Mouse (Mus musculus) gastrocnemius, adult 18-20 months (tissue): ENCODE measurements at regions not wholly inside any gene's neighbourhood (a gene's known extent, or its start where the extent isn't known, plus 50 kb on each side); places are given as distances from the start of the nearest gene placed in this dataset.

Source experiments
- DNase-seq: peaks from one replicate; pipeline ENCODE4 v3.0.0; 2021; ENCODE audit warnings: low spot score

DNA sequence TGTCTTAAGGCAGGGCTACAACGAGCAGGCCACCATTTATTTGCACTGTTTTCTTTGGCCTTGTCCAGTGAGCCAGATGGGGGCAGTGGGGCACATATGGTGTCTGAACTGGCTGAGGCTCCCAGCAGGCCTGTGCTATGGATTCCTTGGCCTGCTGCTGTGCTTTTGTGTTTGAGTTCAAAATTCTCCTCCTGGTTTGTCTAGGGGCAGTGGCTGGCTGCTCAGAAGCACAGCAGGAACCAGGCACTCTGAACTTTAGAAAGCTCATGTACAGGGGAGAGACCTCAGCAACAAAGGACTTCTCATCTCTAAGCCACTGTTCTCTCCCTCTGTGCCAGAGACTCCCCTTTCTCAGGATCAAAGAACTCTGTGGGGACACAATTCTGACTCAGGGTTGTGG lies 370.9 kb downstream of the Bckdhb start:
- no peak for DNase-seq

DNA sequence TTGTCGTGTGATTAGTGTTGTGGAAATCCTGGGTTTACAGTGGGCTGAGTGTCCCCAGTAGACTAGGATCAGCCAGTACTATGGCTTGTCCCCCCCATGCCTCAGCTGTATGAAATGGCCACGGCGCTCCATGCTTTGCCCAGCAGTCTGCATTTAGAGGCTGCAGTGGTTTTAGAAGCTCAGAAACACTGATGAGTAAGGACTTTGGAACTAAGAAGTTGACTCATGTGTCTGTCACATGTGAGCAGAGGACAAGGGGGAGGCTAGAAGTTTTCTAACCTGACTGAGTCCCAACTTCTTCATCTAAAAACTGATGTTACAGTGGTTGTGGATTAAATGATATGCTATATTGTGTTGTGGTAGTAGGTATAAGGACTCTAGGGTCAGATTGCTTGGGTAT lies 371.5 kb downstream of the Bckdhb start:
- no peak for DNase-seq

DNA sequence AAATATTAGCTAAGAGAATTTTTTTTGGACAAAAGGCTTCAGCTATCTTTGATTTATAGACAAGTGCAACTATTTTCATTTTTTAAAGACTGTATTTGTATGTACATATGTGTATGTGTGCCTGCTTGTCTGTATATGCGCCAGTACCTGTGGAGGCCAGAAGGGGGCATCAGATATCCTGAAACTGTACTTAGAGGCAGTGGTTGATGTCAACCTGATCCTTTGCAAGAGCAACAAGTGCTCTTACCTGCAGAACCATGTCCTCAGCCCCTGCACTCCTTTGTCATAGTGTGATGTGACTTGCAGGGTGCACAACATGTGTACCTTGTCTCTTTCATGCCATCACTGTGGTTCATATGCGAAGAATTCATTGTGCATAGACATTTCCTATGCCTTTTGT lies 379.5 kb downstream of the Bckdhb start:
- DNase-seq, result no peak

DNA sequence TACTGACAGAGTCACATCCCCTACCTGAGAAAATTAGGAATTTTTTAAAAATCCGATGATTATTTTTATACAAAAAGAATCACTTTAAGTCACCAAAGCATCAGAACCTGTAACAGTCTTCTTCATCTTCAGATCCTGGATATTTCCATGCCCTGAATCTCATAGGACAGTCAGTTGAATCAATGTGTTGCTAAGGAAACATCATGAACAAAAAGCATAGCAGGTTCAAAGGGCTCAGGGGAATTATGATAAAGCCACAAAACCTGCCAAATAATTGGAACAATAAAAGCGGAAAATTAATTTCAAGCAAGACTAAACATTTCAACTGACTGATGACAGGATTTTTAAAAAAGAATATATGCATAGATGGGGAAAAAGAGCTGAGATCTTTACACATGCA lies 393.9 kb downstream of the Bckdhb start:
- no peak for DNase-seq

DNA sequence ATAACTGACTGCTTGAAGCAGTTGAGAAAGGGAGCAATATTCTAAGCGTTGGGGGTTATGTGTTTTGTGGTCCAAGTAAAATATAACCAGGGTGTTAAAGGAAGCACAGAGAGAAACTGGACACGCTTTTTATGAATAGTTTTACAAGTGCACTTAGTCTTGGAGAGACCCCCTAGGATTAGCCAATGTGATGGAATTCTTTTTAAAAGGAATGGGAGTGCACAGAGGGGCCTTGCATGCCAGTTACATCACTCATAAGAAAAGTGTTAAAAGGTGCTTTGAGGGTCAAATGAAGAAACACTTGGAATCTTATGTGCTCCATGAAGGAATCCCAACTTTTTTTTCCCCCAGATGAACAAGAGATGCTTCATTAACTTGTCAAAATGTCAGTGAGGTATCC lies 394.4 kb downstream of the Bckdhb start:
- no peak for DNase-seq

DNA sequence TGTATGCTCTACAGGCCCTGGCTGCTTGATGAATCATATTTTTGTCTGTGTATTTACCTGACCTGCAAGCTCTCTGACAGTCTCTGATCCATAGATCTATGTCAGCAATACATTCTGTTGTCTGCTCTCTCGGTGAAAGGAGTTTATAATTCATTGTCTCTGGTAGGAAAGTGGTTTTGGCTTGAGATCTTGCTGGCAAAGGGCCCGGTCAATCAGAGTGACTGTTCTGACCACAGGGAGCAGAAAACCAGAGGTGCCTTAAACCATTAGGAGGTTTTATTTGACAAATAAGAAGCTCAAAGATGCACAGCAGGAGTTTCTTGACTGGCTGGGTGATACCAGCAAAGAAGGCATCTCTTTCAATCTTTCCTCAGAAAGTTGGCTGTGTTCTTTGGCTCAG lies 398.2 kb downstream of the Bckdhb start:
- DNase-seq, result no peak

DNA sequence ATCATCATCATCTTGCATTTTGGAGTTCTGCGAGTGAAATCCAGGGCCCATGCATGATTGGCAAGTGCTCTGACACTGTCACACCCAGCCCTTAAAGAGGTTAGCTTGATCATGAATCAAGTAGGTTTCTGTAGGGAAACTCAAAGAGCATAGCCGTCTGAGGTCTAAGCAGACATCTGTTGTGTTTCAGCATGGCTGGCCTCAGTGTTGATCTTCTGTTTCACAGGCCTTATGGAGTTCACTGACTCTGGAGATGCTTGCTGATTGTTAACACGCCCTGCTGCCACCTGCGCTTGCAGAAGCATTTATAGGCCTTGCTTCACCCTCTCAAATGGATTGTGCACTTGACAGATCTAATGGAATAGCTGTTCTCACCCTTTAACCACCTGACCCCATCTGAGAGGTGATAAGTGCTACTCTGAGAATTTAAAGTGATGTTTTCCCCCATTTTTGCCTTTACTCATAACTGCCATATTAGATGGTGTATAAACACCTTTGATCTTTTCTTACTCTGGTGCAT lies 406.2 kb downstream of the Bckdhb start:
- no peak for DNase-seq

DNA sequence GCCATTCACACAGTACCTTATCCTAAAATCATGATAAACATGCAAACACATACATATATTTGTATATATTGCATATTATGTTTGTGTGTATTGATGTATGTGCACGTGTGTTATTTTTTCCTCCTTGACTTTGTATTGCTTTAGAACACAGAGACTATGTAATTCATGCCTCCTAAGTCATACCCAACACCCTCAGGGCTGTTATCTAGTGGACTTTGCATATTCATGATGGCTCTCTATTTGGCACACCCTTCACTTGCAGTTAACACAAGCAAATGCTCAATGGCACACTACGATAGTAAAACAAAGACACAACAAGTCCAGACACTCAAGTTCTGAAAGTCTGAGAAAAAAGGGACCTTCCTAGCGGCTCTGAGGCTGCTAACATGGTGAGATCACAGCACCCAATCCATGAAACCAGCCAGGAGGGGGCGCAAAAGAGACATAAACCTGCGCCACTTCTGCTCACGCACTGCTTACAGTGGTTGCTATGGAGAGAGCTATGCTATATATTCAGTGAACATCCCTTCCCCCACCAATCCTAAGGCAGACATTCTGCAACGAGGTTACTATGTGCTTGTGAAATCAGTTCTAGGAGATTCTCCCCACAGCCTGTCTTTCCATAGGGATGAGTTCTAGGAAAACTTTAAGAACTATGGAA lies 418.6 kb downstream of the Bckdhb start:
- DNase-seq, result peak; percentile 14

DNA sequence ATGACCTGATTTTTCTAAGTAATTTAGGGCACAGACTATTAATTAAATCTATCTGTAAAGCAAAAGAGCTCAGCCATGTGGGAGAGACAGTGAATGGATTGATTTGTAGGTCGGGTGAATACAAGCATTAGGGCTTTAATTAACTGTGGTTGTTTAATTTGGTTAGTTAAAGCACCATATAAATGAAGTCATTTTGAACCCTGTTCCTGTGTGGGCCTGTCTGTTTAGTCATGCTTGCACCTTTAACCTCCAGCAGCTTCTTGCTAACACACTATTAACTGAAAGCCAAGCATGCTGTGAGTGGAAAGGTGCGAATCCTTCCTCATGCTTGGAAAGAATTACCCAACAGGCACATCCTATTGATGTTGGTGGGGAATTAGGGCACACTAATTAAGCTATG lies 425.3 kb downstream of the Bckdhb start:
- DNase-seq, result no peak

DNA sequence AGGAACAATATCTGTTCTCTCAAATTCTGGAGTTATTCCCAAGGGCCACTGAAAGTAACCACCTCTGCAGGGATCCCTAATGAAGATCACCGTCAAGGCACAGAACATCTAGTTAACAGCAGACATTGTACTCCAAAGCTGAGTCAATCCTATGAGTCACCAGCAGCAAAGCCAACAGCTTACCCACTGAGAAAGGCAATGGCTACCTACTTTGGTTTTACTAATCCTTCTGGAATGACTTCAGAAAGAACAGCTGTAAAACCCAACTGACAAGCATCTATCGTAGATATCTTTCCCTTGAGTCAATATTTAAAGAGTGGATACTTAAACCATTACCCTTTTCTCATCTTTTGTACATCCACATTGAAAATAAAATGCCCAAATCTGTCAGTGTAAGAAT lies 429.5 kb downstream of the Bckdhb start:
- DNase-seq, result no peak

DNA sequence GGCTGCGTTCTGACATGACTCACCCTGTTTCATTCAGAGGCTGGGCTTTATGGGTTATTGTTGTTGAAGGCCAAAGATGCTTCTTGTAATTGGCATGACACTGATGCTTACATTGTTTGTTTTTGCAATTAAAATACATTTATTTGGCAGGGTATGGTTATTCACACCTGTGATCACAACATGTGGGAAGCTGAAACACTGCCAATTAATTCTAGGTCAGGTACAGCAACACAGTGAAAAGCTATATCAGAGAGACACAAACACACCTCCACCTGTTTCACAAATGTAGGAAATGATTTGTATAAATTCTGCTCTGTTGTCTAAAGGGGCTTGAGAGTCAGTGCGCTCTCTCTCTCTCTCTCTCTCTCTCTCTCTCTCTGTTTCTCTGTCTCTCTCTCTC lies 431.2 kb downstream of the Bckdhb start:
- no peak for DNase-seq

DNA sequence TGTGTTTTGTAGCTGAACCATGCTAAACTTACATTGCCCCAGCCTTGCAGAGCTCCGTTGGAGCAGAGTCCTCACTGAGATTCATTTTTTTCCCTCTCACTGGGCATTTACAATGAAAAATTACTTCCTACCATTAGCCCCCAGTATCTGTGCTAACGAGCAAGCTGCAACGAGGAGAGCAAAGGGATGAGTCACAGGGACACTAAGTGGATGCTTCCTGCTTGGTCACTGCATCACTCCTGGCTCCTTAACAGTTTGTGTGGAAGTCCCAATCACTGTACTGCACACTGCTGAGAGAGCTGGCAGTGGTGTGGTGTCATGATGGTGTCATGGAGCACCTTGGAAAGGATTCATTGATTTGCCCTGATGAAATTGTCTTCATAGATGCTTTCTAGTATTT lies 434.9 kb downstream of the Bckdhb start:
- no peak for DNase-seq

DNA sequence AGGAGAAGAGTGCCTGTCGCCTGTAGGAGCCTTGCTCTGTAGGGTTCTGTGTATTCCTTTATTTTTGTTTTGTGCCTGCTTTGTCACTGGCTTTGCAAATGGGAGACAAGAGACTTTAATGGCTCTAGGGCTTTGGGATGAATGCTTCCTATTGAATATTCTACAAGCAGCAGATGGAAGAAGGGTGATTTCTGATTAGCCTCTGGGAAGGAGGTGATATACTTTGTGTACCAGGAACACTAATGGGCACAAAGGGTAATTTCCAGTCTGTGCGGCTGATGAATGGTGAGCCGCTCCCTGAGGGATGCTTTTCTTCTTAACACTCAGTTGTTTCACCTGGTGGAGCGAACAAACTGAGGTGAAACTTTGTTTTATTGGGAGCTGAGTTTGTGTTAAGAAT lies 435.5 kb downstream of the Bckdhb start:
- DNase-seq, result no peak

DNA sequence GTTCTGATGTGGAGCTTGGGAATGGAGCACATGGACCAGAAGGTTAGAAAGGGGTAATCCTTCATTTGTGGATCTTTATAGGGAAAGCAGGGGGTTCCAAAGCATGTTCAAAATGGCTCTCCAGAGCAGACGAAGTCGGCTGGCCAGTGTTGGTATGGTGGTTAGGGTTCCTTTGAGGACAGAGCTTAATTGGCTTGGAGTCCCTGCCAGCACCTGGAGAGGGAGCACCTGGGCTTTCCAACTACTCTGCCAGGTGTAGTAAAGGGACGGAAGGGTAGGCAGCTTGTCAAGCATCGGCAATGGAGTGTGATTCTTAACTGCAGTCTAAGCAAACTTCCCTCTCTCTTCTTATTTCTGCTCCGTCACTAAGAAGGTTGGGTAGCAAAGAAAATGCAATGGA lies 438.5 kb downstream of the Bckdhb start:
- no peak for DNase-seq

DNA sequence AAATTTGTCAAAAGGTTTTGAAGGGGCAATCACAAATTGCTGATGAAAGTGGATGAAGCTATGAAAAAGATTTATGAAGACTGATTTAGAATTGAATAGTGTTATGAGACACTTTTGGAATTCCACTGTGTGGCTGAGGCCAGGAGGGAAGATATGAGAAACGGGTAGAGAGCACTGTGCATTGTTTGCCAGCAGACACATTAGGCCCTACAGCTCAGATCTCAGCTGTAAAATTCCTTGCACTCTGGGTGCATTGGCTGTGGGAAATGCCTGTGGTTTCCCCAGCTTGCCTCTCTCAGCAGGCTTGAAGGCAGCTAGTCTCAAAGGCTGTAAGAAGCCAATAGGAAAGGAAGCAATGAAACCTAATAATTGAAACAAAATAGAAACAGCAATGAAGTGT lies 444.3 kb downstream of the Bckdhb start:
- DNase-seq, result no peak

DNA sequence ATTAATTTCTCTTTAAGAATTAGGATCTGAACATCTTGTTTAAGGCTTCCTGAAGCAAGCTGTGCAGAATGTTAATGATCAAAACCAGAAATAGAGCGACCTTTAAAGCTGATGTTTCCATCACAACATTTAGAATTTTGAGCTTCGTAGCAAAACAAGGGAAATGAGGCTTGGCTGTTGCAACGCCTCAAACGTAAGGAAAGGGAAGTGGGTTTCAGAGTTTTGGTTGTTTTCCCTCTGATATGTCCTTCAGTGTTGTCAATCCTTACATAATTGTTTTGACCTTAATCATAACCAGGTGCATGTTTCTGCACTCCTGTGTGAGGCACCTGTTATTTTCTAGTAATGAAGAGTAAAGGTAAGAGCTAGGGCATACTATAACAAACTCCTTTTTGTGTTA lies 445.3 kb downstream of the Bckdhb start:
- DNase-seq, result no peak

DNA sequence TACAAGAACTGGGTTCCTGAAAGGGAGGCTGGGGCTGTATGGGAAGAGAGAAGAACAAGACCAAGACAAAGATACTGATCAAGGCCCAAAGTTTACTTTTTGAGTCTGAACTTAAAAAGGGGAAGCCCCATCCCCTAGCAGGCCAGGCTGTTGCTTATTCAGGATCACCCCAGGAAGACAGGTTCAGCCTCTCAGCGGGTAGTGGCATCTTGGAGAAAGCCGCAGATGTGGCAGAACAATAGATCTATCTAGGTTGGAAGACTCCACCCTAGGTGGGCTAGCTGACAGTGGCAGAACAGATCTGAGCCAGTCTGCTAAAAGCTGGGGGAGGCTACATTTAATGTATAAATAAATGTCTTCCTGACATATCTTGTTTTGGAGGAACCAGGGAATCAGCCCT lies 450.8 kb downstream of the Bckdhb start:
- DNase-seq, result no peak

DNA sequence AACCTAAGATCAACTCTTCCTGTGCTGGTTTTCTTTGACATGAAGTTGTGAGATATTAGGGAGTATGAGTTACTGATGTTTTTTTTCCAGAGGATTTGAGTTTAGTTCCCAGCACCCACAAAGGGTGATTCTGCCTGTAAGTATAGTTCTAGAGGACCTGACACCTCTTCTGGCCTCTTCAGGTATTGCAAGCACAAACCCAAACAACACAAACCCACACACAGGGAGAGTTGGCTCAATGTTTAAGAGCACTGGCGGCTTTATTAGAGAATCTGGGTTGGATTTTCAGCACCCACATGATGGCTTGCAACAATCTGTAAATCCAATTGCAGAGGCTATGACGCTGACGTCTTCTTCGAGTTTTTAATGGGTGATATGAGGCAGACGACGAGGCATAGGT lies 451.7 kb downstream of the Bckdhb start:
- no peak for DNase-seq

DNA sequence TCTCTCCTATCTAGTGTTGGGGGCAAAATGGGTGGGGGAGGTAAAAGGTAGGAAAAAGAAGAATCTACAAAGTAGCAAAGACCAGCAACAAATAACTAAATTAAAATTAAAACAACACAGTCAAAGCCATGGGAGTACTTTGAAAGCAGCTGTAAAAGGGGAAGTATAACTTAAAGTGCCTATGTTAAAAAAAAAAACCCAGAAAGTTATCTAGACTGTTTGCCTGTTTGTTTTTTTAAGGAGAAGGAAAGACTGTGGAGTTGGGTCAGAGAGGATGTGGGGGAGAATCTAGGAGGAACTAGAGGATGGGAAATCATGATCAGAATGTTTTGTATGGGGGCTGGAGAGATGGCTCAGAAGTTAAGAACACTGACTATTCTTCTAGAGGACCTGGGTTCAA lies 457.0 kb downstream of the Bckdhb start:
- no peak for DNase-seq

DNA sequence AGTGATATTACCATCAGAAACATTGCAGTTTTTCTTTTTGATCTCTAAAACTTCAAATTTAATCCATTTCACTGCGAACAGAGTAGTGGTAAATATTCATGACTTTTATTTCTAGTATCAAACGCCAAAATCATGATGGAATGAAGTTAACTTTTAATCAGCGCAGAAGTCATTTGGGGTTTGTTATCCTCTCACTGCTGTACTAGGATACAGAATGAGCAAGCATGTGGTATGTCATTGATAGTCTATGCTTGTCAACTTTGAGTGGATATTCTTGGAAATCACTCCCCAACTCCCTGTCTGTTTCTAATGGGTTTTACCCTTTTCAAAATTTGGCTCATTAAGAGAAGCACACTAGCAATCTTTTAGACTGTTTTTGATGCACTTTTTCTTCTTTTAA lies 464.9 kb downstream of the Bckdhb start:
- DNase-seq, result no peak

DNA sequence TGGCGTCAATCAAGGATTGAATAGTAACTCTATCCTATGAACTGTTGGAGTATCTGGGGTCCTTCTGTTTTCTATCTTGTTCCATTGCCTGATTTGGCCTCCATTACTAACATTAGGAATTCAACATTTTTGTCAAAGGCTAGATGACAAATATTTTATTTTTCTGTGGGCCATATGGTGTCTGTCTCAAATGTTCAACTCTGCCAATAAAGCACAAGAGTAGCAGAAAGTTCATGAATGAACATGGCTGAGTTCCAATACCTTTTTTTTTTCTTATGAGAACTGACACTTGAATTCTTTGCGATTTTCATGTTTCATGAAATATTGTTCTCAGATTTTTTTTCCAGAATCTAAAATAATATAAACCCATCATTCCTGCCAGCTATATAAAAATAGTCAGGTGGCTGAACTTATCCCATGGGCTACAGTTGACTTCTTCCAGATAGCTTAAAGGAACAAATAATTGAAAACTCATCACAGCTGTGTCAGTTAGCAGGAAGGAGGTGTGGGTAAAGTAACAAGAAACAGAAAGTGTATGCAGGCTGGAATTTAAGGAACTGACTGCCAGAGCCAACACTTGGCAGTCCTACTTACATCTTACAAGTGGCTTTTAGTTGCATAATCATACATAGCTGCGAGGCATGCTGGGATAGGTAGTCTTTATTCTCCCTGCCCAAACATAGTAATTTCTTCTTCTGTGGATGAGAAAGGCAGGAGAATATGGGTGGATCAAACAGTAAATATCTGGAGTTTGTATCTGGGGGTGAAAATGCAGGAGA lies 469.8 kb downstream of the Bckdhb start:
- no peak for DNase-seq

DNA sequence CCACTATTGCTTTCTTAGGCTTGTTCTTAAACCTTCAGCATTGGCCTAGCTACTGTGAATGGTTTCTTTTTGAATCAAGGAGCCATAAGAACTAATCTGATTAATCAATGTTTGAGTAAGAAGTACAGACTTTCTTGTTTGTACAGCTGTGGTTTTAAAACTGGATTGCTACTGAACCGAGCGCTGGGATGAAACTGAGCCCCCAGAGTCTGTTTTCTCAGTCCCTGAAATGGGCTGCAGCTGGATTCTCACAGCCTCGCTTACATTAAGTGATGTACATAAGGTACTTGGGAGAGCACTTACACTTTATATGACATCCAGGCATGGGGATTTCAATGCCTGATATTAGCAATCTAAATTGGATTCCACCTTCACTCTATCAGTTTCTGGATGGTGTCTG lies 474.5 kb downstream of the Bckdhb start:
- no peak for DNase-seq
